Mouse (Mus musculus) kidney, adult 2 months (tissue): ENCODE measurements around the gene Bcas2. TPM values are rescaled to one million over a fixed set of nuclear protein-coding genes. Genes with fewer than 3 reads are reported as not detected.
"Not testable (repeated sequence)": the region's sequence is repeated elsewhere in the genome, so short reads cannot be mapped to it uniquely, and the experiment has no call there.

Experiments used
- DNase-seq: peaks from one replicate; pipeline ENCODE4 v3.0.0; 2021
- H3K27ac ChIP-seq: fragments of 200-500 bp; 2 replicates; pipeline ENCODE4 v1.5.1; 2012; ENCODE audit warnings: low read depth, low read length, control low read depth, inconsistent platforms; ENCODE audit not compliant: insufficient read depth
- H3K27me3 ChIP-seq: fragments of 200-500 bp; replicated peaks from 2 replicates; pipeline ENCODE4 v1.6.1; 2012; ENCODE audit warnings: mild to moderate bottlenecking, moderate library complexity, low read length, inconsistent platforms; ENCODE audit not compliant: control insufficient read depth, insufficient read depth
- H3K36me3 ChIP-seq: fragments of 200-500 bp; 2 replicates; pipeline ENCODE4 v1.6.1; 2012; ENCODE audit warnings: mild to moderate bottlenecking, moderate library complexity, low read length, inconsistent platforms; ENCODE audit not compliant: control insufficient read depth, insufficient read depth
- H3K4me1 ChIP-seq: fragments of 200-500 bp; 2 replicates; pipeline ENCODE4 v1.6.1; 2011; ENCODE audit warnings: low read length; ENCODE audit not compliant: control insufficient read depth, insufficient read depth
- H3K4me3 ChIP-seq: fragments of 200-500 bp; 2 replicates; pipeline ENCODE4 v1.5.1; 2011; ENCODE audit warnings: mild to moderate bottlenecking, low read depth, low read length, control low read depth; ENCODE audit not compliant: insufficient read depth
- CTCF ChIP-seq: fragments of 200-500 bp; conservative IDR thresholded peaks from 2 replicates; pipeline ENCODE4 v1.5.1; 2011; ENCODE audit warnings: low read depth, mild to moderate bottlenecking, control low read depth, low read length, moderate library complexity, mixed read lengths; ENCODE audit not compliant: insufficient read depth, insufficient read length
- POLR2A ChIP-seq: fragments of 200-500 bp; IDR thresholded peaks from one replicate; pipeline ENCODE4 v1.6.1; 2011; ENCODE audit warnings: low read depth, low read length, control low read depth
- WGBS: fragments of 180-500 bp; shearing (Covaris S2); methylation state at CpG from one replicate; pipeline ENCODE4 v1.1.7; 2018; 5-methylcytosine and 5-hydroxymethylcytosine counted together
- polyA plus RNA-seq: library from polyadenylated mRNA; depleted of rRNA; stranded (reverse); fragments of >200 nt; gene quantifications from 2 replicates; pipeline ENCODE4 v1.2.3, GENCODE M21; 2012

The Bcas2 gene
- polyA plus RNA-seq, 1 experiment, result 27.7 TPM

DNA sequence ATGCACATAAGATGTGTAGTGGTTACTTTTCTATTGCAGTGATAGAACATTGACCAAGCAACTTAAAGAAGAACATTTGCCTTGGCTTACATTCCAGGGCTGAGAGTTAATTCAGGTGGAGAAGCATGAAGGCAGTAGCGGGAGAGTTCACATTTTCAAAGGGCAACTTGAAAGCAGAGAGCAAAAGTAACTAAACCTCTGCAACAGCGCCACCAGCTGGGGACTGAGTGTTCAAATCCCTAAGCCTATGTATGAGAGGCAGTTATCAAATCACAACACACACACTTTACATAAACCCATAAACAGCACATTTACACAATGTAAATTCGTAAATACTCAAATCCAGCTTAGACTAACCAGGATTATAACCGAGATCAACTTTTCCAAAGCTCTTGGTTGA, 1.7 kb upstream of the Bcas2 start:
- peak; percentile 84 for DNase-seq
- Histone ChIP-seq H3K27ac (no peak overlapping the region), H3K4me3 (no peak overlapping the region), H3K4me1 (peaks cover 3% of the 10 kb centered on the region; the same call in 1 of the 2 replicates), H3K27me3 (no peaks in the 10 kb centered on the region), H3K36me3 (peaks cover under 1% of the 10 kb centered on the region)
- TF ChIP-seq CTCF (peak; percentile 68), POLR2A (no peak)
- 18% methylated on average over 4 of the region's 4 CpGs for WGBS

- H3K4me3 ChIP-seq, result peak overlapping the region; percentile 37
- peaks cover 4% of the 10 kb centered on the region for H3K36me3 ChIP-seq
- no peak for DNase-seq
- H3K27ac ChIP-seq, result no peak overlapping the region
- H3K4me1 ChIP-seq, result peaks cover 3% of the 10 kb centered on the region; the same call in 1 of the 2 replicates
- WGBS, result 15% methylated on average over 5 of the region's 5 CpGs
- H3K27me3 ChIP-seq, result no peaks in the 10 kb centered on the region
- no peak for TF ChIP-seq POLR2A
- no peak for TF ChIP-seq CTCF
Measured at GRCm38 (mm10) chr3:103172615-103173014, 1.2 kb downstream of the Bcas2 start.

DNA sequence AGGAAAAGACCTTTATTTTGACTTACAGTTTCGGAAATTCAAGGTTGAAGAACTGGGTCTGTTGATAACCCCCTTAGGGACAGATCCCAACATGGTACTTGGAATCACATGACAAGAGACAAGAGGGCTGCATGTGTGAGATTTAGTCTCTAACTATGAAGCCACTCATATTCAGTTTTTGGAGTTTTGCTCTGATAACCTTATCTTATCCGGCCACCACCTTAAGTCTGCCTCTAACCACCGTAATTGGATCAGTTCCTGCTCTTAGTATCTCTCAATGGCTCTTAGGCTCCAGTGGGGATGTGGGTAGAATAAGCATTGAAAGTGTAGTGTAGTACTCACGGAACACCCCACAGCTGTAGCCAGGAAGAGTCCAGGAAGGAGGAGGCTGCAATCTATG, 5.3 kb downstream of the Bcas2 start:
- Histone ChIP-seq H3K4me1 (peaks cover 3% of the 10 kb centered on the region; the same call in 1 of the 2 replicates), H3K27ac (no peak overlapping the region), H3K27me3 (no peaks in the 10 kb centered on the region), H3K36me3 (peaks cover 6% of the 10 kb centered on the region), H3K4me3 (no peak overlapping the region)
- no peak for DNase-seq
- WGBS, result 93% methylated on average over 4 of the region's 4 CpGs
- TF ChIP-seq CTCF (no peak), POLR2A (no peak)

GRCm38 (mm10) chr3:103179527-103179926, 8.1 kb downstream of the Bcas2 start:
- Histone ChIP-seq H3K27ac (no peak overlapping the region), H3K27me3 (no peaks in the 10 kb centered on the region), H3K4me1 (no peaks in the 10 kb centered on the region), H3K4me3 (no peak overlapping the region), H3K36me3 (peaks cover 6% of the 10 kb centered on the region)
- DNase-seq, result no peak
- 94% methylated on average over 9 of the region's 9 CpGs for WGBS
- TF ChIP-seq CTCF (no peak), POLR2A (no peak)

DNA sequence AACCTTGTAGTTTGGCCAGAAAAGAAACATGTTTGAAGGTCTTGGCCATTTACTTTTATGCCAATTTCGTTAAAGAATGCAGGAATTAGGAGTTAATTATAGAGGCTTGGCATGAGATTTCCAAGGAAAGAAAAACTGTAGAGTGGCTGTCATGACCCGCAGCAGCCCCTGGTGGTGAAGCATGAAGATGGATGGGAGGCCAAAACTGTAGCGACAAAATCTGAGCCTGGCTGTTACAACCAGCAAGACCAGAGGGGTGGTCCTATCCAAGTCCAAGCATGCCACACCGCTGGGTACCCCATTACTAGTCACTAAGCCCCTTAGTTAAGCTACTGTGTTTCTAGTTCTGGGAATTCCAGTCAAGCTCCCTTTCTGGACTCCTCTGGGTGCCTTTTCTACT, 9.7 kb downstream of the Bcas2 start:
- Histone ChIP-seq H3K27me3 (no peaks in the 10 kb centered on the region), H3K27ac (no peak overlapping the region), H3K36me3 (peaks cover 2% of the 10 kb centered on the region), H3K4me3 (no peak overlapping the region), H3K4me1 (no peaks in the 10 kb centered on the region)
- TF ChIP-seq POLR2A (no peak), CTCF (0 out of 2 replicates have a peak, but pooled peaks have one; percentile 7)
- no peak for DNase-seq
- WGBS, result 55% methylated on average over 4 of the region's 4 CpGs

DNA sequence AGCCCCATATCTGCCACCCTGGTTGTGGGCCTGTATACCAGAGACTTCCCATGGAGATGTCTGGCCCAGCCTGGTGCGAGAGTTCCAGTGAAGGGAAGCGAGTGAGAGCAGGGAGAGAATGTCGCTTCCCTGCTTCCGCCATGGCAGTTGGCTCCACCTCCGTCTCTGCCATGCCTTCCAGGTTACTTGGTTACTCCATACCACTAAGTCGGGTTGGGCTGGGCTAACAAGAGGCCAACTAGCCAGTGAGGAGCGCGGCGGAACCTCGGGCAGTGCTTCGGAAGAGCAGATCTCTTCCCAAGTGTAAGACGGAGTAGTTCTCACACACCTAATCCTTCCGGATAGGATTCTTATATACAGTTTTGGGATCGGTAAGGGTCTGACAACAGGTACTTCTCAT, 11.4 kb downstream of the Bcas2 start:
- H3K27me3 ChIP-seq, result no peaks in the 10 kb centered on the region
- H3K36me3 ChIP-seq, result no peaks in the 10 kb centered on the region; the same call in 1 of the 2 replicates
- H3K4me1 ChIP-seq, result no peaks in the 10 kb centered on the region
- H3K4me3 ChIP-seq, result no peak overlapping the region
- no peak overlapping the region for H3K27ac ChIP-seq
- WGBS, result 82% methylated on average over 14 of the region's 14 CpGs
- no peak for TF ChIP-seq POLR2A
- no peak for TF ChIP-seq CTCF
- DNase-seq, result no peak

DNA sequence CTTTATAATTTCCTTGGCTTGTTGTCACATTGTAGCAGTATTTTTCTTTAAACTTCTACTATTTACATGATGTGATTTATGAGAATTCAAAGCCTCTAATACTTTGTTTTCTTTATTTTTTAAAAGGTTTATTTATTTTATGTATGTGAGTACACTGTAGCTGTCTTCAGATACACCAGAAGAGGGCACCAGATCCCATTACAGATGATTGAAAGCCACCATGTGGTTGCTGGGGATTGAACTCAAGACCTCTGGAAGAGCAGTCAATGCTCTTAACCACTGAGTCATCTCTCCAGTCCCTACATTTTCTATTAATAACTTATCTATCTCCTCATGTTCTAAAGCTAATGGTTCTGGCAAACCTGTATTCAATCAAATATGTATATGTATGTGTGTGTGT, 13.0 kb downstream of the Bcas2 start:
- not testable (repeated sequence) for H3K36me3 ChIP-seq, H3K4me1 ChIP-seq, H3K27ac ChIP-seq, H3K4me3 ChIP-seq, H3K27me3 ChIP-seq
- DNase-seq, result peak; percentile 9

DNA sequence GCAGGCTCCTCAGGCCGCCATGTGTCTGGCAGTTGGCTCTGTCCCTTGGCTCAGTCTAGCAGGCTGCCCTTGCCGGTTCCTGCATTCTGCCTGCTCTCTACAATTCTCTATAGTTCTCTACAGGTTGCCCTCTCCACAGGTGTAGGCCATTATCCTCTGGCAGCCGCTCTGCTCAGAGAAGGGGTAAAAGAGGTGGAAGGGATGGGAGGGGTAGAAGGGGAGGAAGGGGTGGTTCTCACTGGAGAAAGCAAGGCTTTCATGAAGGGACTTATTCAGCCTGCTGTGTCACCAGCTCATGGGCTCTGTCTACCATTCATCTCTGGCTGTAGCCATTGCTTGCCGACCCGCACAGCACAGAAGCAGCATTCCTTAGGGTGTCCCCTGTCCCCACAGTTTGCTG, 17.0 kb downstream of the Bcas2 start:
- TF ChIP-seq POLR2A (no peak), CTCF (no peak)
- no peak overlapping the region for H3K27ac ChIP-seq
- H3K36me3 ChIP-seq, result no peaks in the 10 kb centered on the region
- no peaks in the 10 kb centered on the region for H3K4me1 ChIP-seq
- H3K4me3 ChIP-seq, result no peak overlapping the region
- no peaks in the 10 kb centered on the region for H3K27me3 ChIP-seq
- WGBS, result 81% methylated on average over 5 of the region's 5 CpGs
- DNase-seq, result no peak
